Mouse (Mus musculus) liver, postnatal 0 days (tissue): ENCODE measurements around the gene Trp53i13. TPM values are rescaled to one million over a fixed set of nuclear protein-coding genes. Genes with fewer than 3 reads are reported as not detected.

Experiments
- ATAC-seq: fragments of 200-750 bp; cut with Nextera tagmentation; 2 replicates; pipeline ENCODE4 v1.8.0; 2017; ENCODE audit warnings: mild to moderate bottlenecking, moderate library complexity
- DNase-seq: peaks from one replicate; pipeline ENCODE4 v3.0.0-alpha.2; 2016
- H3K27ac ChIP-seq: fragments of 300-500 bp; sonication (generic); 2 replicates; pipeline ENCODE4 v1.5.1; 2014; ENCODE audit warnings: antibody characterized with exemption, moderate library complexity, mild to moderate bottlenecking, low read depth
- H3K27me3 ChIP-seq: fragments of 300-500 bp; sonication (generic); 2 replicates; pipeline ENCODE4 v1.6.1; 2014; ENCODE audit warnings: low read length, control low read depth, mixed read lengths; ENCODE audit not compliant: insufficient read depth
- H3K36me3 ChIP-seq: fragments of 300-500 bp; sonication (generic); replicated peaks from 2 replicates; pipeline ENCODE4 v1.6.1; 2014; ENCODE audit warnings: mild to moderate bottlenecking, control low read depth, low read length, moderate library complexity, mixed read lengths; ENCODE audit not compliant: insufficient read depth
- H3K4me1 ChIP-seq: fragments of 300-500 bp; sonication (generic); 2 replicates; pipeline ENCODE4 v1.6.1; 2014; ENCODE audit warnings: antibody characterized with exemption, mild to moderate bottlenecking, control low read depth; ENCODE audit not compliant: insufficient read depth
- H3K4me2 ChIP-seq: fragments of 300-500 bp; sonication (generic); 2 replicates; pipeline ENCODE4 v1.6.1; 2014; ENCODE audit warnings: low read depth, mild to moderate bottlenecking, low read length, moderate library complexity, mixed read lengths
- H3K4me3 ChIP-seq: fragments of 300-500 bp; sonication (generic); 2 replicates; pipeline ENCODE4 v1.5.1; 2014; ENCODE audit warnings: low read depth, low read length
- H3K9ac ChIP-seq: fragments of 300-500 bp; sonication (generic); replicated peaks from 2 replicates; pipeline ENCODE4 v1.6.1; 2014; ENCODE audit warnings: mild to moderate bottlenecking, moderate library complexity
- H3K9me3 ChIP-seq: fragments of 300-500 bp; sonication (generic); 2 replicates; pipeline ENCODE4 v1.6.1; 2016; ENCODE audit warnings: mild to moderate bottlenecking, control low read depth, low read length, mixed read lengths
- CTCF ChIP-seq: sonication (generic); IDR thresholded peaks from 2 replicates; pipeline ENCODE4 v1.5.1; 2016; ENCODE audit warnings: antibody characterized with exemption, low read depth
- EP300 ChIP-seq: IDR thresholded peaks from 2 replicates; pipeline ENCODE4 v1.6.1; 2016; ENCODE audit warnings: antibody characterized with exemption, low read depth, mild to moderate bottlenecking
- WGBS: fragments of 180-500 bp; shearing (Covaris S2); extraction: QIAGEN DNeasy Blood & Tissue Kit; methylation state at CpG from one replicate; pipeline ENCODE4 v1.1.7; 2014; ENCODE audit not compliant: insufficient replicate concordance; 5-methylcytosine and 5-hydroxymethylcytosine counted together
- polyA plus RNA-seq: library from polyadenylated mRNA; unstranded; fragments of >200 nt; fragmentation: Nextera tagmentation; extraction: Ambion mirVana; gene quantifications from 2 replicates; pipeline ENCODE4 v1.2.1, GENCODE M21; 2015

Trp53i13 gene
- polyA plus RNA-seq, 1 experiment from 2014 or later: 4.8 TPM

DNA sequence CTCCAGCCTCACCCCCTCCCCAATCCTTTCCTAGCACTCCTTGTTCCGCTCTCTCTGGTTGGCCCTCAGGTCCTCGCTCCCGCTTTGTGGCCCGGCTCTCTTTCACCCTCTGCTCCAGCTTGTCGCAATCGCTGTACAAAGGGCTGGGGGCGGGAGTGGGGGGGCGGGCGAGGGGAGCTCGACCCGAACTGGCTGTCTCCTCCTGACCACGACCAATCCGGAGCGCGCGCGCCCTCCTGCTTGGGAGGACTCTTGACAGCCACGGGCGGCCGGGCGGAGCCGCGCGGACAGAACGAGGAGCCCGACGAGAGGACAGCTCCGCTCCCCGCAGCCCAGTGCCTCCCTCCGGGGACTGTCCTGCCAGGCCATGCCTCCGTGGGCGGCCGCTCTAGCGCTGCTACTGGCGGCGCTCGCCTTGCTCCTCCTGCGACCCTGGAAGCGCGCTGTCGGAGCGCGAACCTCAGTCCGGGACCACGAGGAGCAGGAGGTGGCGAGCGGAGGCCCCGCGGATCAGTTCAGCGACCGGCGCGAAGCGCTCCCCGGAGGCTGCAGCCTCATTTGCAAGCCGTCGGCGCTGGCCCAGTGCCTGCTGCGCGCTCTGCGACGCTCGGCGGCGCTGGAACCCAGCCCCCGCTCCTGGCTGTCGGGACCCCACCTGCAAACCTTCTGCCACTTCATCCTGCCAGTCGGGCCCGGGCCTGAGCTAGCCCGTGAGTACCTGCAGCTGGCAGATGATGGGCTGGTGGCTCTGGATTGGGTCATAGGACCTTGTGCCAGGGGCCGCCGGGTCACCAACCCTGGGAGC, 746 bp downstream of the Trp53i13 start, which contains the start of gene Abhd15:
Gene Abhd15, plus strand, starts transcription at position 290 of the 805 bp plus-strand sequence.
- H3K9me3 ChIP-seq: no peaks in the 10 kb centered on the region
- peak within 1 kb of the TSS; percentile 94 for H3K27ac ChIP-seq
- 1% methylated on average over 67 of the region's 72 CpGs for WGBS
- DNase-seq (peak; percentile 90), ATAC-seq (peak; percentile 76)
- peak within 1 kb of the TSS; percentile 60 for H3K4me3 ChIP-seq
- peak within 1 kb of the TSS; percentile 68 for H3K9ac ChIP-seq
- no peaks in the 10 kb centered on the region for H3K36me3 ChIP-seq
- peaks cover 18% of the 10 kb centered on the region for H3K27me3 ChIP-seq
- peaks cover 54% of the 10 kb centered on the region for H3K4me1 ChIP-seq
- TF ChIP-seq EP300: peak; percentile 70
- TF ChIP-seq CTCF: 0 out of 2 replicates have a peak, but pooled peaks have one; percentile 23
- peak within 1 kb of the TSS; percentile 82 for H3K4me2 ChIP-seq

DNA sequence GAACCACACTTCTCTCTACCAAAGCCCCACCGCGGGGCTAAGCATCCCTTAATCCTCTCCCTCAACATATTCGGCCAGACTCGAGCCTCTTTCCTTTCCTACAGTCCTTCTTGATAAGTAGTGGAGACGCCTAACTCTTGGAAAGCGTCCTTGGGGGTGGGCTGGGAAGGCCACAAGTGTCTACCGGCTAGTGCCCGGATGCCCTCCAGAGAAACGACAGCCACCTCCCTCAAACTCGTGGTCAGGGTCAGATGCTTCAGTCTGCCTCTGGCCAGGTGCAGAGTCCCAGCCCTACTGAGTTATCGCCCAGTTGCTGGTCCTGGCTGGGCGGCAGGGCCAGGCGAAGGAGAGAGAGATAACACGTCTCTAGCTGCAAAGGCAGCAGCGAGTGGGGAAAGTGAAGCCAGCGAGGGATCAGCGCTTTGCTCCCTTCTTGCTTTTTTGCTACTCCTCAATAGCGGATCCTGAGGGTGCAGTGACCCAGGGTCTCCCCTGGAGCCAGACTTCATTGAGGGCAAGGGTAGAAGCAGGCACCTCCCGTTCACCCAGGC, 1.4 kb downstream of the Trp53i13 start:
- ATAC-seq (peak; percentile 6), DNase-seq (peak; percentile 60)
- TF ChIP-seq EP300 (no peak), CTCF (no peak)
- Histone ChIP-seq H3K4me1 (peaks cover 53% of the 10 kb centered on the region), H3K9me3 (no peaks in the 10 kb centered on the region), H3K4me2 (peak overlapping the region; percentile 82), H3K27me3 (peaks cover 18% of the 10 kb centered on the region), H3K27ac (peak overlapping the region; percentile 94), H3K4me3 (peak overlapping the region; percentile 60), H3K36me3 (no peaks in the 10 kb centered on the region), H3K9ac (peak overlapping the region; percentile 68)
- WGBS: 6% methylated on average over 18 of the region's 19 CpGs

DNA sequence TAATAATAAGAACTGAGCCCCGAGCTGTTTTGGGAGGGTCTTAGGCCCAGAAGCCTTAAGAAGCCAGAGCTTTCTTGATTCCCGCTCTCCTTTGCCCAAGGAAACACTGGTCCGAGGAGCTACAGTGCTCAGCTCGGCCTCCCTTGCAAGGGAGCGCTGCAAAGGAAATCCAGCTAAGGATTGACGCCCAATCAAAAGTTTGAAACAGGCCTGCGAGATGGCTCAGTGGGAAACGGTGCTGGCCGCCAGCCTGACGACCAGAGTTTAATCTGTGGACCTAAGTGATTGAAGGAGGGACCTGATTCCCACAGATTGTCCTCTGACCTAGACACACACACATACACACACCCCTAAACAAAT, 2.0 kb downstream of the Trp53i13 start:
- no peak for DNase-seq
- peak overlapping the region; percentile 68 for H3K9ac ChIP-seq
- 8% methylated on average over 10 of the region's 10 CpGs for WGBS

GRCm38 (mm10) chr11:77512891-77513810, 2.6 kb downstream of the Trp53i13 start:
- Histone ChIP-seq H3K4me3 (peak overlapping the region; percentile 60), H3K4me1 (peaks cover 50% of the 10 kb centered on the region), H3K36me3 (no peaks in the 10 kb centered on the region), H3K9ac (peak overlapping the region; percentile 68), H3K27me3 (peaks cover 18% of the 10 kb centered on the region), H3K27ac (peak overlapping the region; percentile 94), H3K9me3 (no peaks in the 10 kb centered on the region), H3K4me2 (peak overlapping the region; percentile 82)
- TF ChIP-seq CTCF (no peak), EP300 (no peak)
- DNase-seq (peak; percentile 94), ATAC-seq (peak; percentile 72)
- WGBS: under 1% methylated on average over 61 of the region's 84 CpGs

More for the DNA sequence above, 2.0 kb downstream of the Trp53i13 start:
- H3K4me3 ChIP-seq: peak overlapping the region; percentile 60
- H3K9me3 ChIP-seq: no peaks in the 10 kb centered on the region
- peaks cover 18% of the 10 kb centered on the region for H3K27me3 ChIP-seq
- no peak for ATAC-seq
- H3K27ac ChIP-seq: peak overlapping the region; percentile 94
- H3K4me2 ChIP-seq: peak overlapping the region; percentile 82
- TF ChIP-seq EP300 (no peak), CTCF (no peak)
- peaks cover 52% of the 10 kb centered on the region for H3K4me1 ChIP-seq
- H3K36me3 ChIP-seq: no peaks in the 10 kb centered on the region

DNA sequence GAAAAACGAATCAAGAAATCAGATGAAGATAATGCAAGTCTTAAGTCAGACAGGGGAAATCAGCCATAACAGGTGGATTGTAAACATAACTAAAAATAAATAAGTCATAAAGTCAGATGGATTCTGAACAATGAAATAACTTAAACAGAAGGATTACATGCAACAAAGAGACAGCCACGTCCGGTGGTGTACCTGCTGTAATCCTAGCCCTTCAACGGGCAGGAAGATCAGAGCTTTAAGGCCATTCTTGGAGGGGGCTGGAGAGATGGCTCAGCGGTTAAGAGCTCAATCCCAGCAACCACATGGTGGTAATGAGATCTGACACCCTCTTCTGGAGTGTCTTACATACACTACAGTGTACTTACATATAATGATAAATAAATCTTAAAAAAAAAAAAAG, 4.4 kb downstream of the Trp53i13 start:
- no peak overlapping the region for H3K27ac ChIP-seq
- TF ChIP-seq EP300 (no peak), CTCF (no peak)
- H3K9ac ChIP-seq: no peak overlapping the region
- H3K9me3 ChIP-seq: no peaks in the 10 kb centered on the region
- peaks cover 8% of the 10 kb centered on the region; the same call in 1 of the 2 replicates for H3K36me3 ChIP-seq
- no peak overlapping the region for H3K4me3 ChIP-seq
- WGBS: 84% methylated on average over 5 of the region's 5 CpGs
- no peak overlapping the region for H3K4me2 ChIP-seq
- H3K4me1 ChIP-seq: peaks cover 35% of the 10 kb centered on the region
- no peak for ATAC-seq
- H3K27me3 ChIP-seq: peaks cover 11% of the 10 kb centered on the region
- no peak for DNase-seq
